Mouse (Mus musculus): ENCODE measurements around the gene Sppl2c.
A peak's percentile ranks its signal among the peaks of the same experiment; 100 is the strongest.

Sppl2c gene

GRCm38 (mm10) chr11:104237226-104237625, 51.1 kb downstream of the Sppl2c start:
- Histone ChIP-seq H3K4me1 (replicated peaks; ENCODE audit: low read depth, low read length) (peaks cover 27% of the 10 kb centered on the region), H3K9me3 (ENCODE audit: low read length) (no peaks in the 10 kb centered on the region), H3K4me3 (replicated peaks; ENCODE audit: low read length) (no peak overlapping the region), H3K27me3 (ENCODE audit: insufficient read depth, low read length) (peaks cover 47% of the 10 kb centered on the region), H3K36me3 (ENCODE audit: insufficient read depth, low read length) (no peaks in the 10 kb centered on the region)
- TF ChIP-seq CTCF (conservative IDR thresholded peaks at IDR 0.05; ENCODE audit: low read length) (0 out of 2 replicates have a peak, but pooled peaks have one; percentile 3), NANOG (IDR thresholded peaks at IDR 0.05; ENCODE audit: borderline replicate concordance, low read length) (no peak)

- Histone ChIP-seq H3K27me3 (ENCODE audit: insufficient read depth, low read length) (peaks cover 37% of the 10 kb centered on the region), H3K4me1 (replicated peaks; ENCODE audit: low read depth, low read length) (peaks cover 24% of the 10 kb centered on the region), H3K9me3 (ENCODE audit: low read length) (no peaks in the 10 kb centered on the region), H3K4me3 (replicated peaks; ENCODE audit: low read length) (no peak overlapping the region), H3K36me3 (ENCODE audit: insufficient read depth, low read length) (no peaks in the 10 kb centered on the region)
- no peak for TF ChIP-seq POU5F1 (IDR thresholded peaks at IDR 0.05; ENCODE audit: borderline replicate concordance, low read length)
- TF ChIP-seq CTCF (conservative IDR thresholded peaks at IDR 0.05; ENCODE audit: low read length): no peak
- TF ChIP-seq NANOG (IDR thresholded peaks at IDR 0.05; ENCODE audit: borderline replicate concordance, low read length): no peak
Measured at GRCm38 (mm10) chr11:104237958-104238747, 52.0 kb downstream of the Sppl2c start.

All from E14TG2a.4 (cell line).